In genomic region chr14:114856243-114857031, GRCm38 (mm10) we compare ENCODE assay signal across 10 mouse cellular contexts.
DNase-seq lines count a peak whose midpoint lies in the region; ATAC-seq and TF ChIP-seq lines count a peak whose summit lies in the region.
"Had no signal": no experiment of that assay in that cellular context is flagged by ENCODE, and none has a peak within 500 bp of the region (broad histone marks: within the 10 kb centered on the region; RNA-seq: fewer than 3 reads in every experiment).

No protein-coding gene starts in this region.

- peaks cover 3% of the 10 kb centered on the region; the same call in 1 of the 2 replicates for H3K4me1 ChIP-seq in kidney, adult 2 months (ENCODE audit: control insufficient read depth, insufficient read depth, low read length)
- H3K4me1 ChIP-seq in limb, embryonic 11.5 days (ENCODE audit: control insufficient read depth, insufficient read depth, low read length): peaks cover 4% of the 10 kb centered on the region
- H3K4me1 ChIP-seq in neural tube, embryonic 15.5 days: peaks cover 6% of the 10 kb centered on the region

- no peak overlapping the region for H3K4me3 ChIP-seq in kidney, adult 2 months (ENCODE audit: insufficient read depth, low read depth, low read length)
- H3K4me3 ChIP-seq in limb, embryonic 11.5 days (ENCODE audit: low read depth, low read length): no peak overlapping the region
- H3K4me3 ChIP-seq in neural tube, embryonic 15.5 days (replicated peaks): no peak overlapping the region

- DNase-seq in kidney, adult 2 months: peak; percentile 32
- no peak for DNase-seq in kidney, postnatal 10 days
- DNase-seq in forelimb bud, embryonic 11.5 days (ENCODE audit: low read depth, low spot score): peak; percentile 27
- DNase-seq in limb, embryonic 11.5 days (ENCODE audit: low spot score): peak; percentile 43
- no peak for DNase-seq in gastrocnemius, postnatal 14 days
- DNase-seq in cerebellum, adult 11-12 months: no peak
- no peak for DNase-seq in cerebellum, postnatal 25 days
- DNase-seq: cerebellum, postnatal 10 days; heart, postnatal 10 days had no signal

- H3K27ac ChIP-seq in kidney, adult 2 months (ENCODE audit: insufficient read depth, low read depth, low read length): no peak overlapping the region
- H3K27ac ChIP-seq in limb, embryonic 11.5 days (replicated peaks; ENCODE audit: low read depth, low read length): no peak overlapping the region
- no peak overlapping the region for H3K27ac ChIP-seq in neural tube, embryonic 15.5 days (replicated peaks)

- TF ChIP-seq POLR2A in kidney, adult 2 months (IDR thresholded peaks at IDR 0.05; ENCODE audit: low read depth, low read length): no peak

- no peak for TF ChIP-seq CTCF in kidney, adult 2 months (conservative IDR thresholded peaks at IDR 0.05; ENCODE audit: insufficient read depth, insufficient read length, low read depth, low read length)

- WGBS in kidney, adult 2 months: 42% methylated on average over 18 of the region's 18 CpGs
- WGBS in limb, embryonic 11.5 days: 12% methylated on average over 18 of the region's 18 CpGs
- 13% methylated on average over 18 of the region's 18 CpGs for WGBS in neural tube, embryonic 15.5 days

- H3K4me2 ChIP-seq in limb, embryonic 11.5 days (ENCODE audit: low read depth, severe bottlenecking): no peak overlapping the region; the same call in 1 of the 2 replicates
- H3K4me2 ChIP-seq in neural tube, embryonic 15.5 days: peak overlapping the region; percentile 19; the same call in 1 of the 2 replicates

- no peaks in the 10 kb centered on the region for H3K36me3 ChIP-seq in kidney, adult 2 months (ENCODE audit: control insufficient read depth, insufficient read depth, low read length)
- no peaks in the 10 kb centered on the region for H3K36me3 ChIP-seq in limb, embryonic 11.5 days (ENCODE audit: control insufficient read depth, insufficient read depth, low read length)
- no peaks in the 10 kb centered on the region for H3K36me3 ChIP-seq in neural tube, embryonic 15.5 days

- H3K27me3 ChIP-seq in kidney, adult 2 months (replicated peaks; ENCODE audit: control insufficient read depth, insufficient read depth, low read length): no peaks in the 10 kb centered on the region
- no peaks in the 10 kb centered on the region for H3K27me3 ChIP-seq in limb, embryonic 11.5 days (ENCODE audit: control insufficient read depth, insufficient read depth, low read length)
- no peaks in the 10 kb centered on the region for H3K27me3 ChIP-seq in neural tube, embryonic 15.5 days (replicated peaks)

- H3K9ac ChIP-seq in limb, embryonic 11.5 days (ENCODE audit: low read length): no peak overlapping the region
- H3K9ac ChIP-seq in neural tube, embryonic 15.5 days (replicated peaks): no peak overlapping the region

- H3K9me3 ChIP-seq in limb, embryonic 11.5 days (ENCODE audit: control insufficient read depth, low read length): no peaks in the 10 kb centered on the region
- no peaks in the 10 kb centered on the region for H3K9me3 ChIP-seq in neural tube, embryonic 15.5 days (replicated peaks)

- ATAC-seq in limb, embryonic 11.5 days (ENCODE audit: insufficient number of reproducible peaks, low FRiP score, low TSS enrichment, low read depth): no peak
- ATAC-seq in neural tube, embryonic 15.5 days (ENCODE audit: low FRiP score): no peak

- intact Hi-C loops in gastrocnemius, postnatal 14 days (cut with DNase I; ENCODE audit: low total_unique reads): no loop called here

Comparison
In these comparisons a context has a peak if more than half of its experiments do, and no peak if none do; other contexts are left out.
1. DNase-seq: peak in kidney, adult 2 months (single experiment), forelimb bud, embryonic 11.5 days (single experiment) and limb, embryonic 11.5 days (single experiment); none in kidney, postnatal 10 days (single experiment), gastrocnemius, postnatal 14 days (single experiment), cerebellum, adult 11-12 months (single experiment) and cerebellum, postnatal 25 days (0 of 2).